In genomic region chr1:137898397-137898796, GRCm38 (mm10) we compare ENCODE assay signal across 8 mouse cellular contexts.
DNase-seq lines count a peak whose midpoint lies in the region; ATAC-seq and TF ChIP-seq lines count a peak whose summit lies in the region.

No protein-coding gene starts in this region.

- no peaks in the 10 kb centered on the region for H3K27me3 ChIP-seq in forebrain, postnatal 0 days (ENCODE audit: insufficient read depth, low read length)
- H3K27me3 ChIP-seq in neural tube, embryonic 14.5 days (ENCODE audit: control insufficient read depth, insufficient read depth, low read length) = no peaks in the 10 kb centered on the region
- H3K27me3 ChIP-seq in testis, adult 2 months (ENCODE audit: control insufficient read depth, insufficient read depth, low read length) = no peaks in the 10 kb centered on the region

- no peaks in the 10 kb centered on the region for H3K36me3 ChIP-seq in forebrain, postnatal 0 days (ENCODE audit: insufficient read depth)
- no peaks in the 10 kb centered on the region for H3K36me3 ChIP-seq in neural tube, embryonic 14.5 days (ENCODE audit: control insufficient read depth, insufficient read depth, low read length)
- no peaks in the 10 kb centered on the region for H3K36me3 ChIP-seq in testis, adult 2 months (ENCODE audit: control insufficient read depth, insufficient read depth, low read length)

- H3K4me1 ChIP-seq in forebrain, postnatal 0 days (ENCODE audit: insufficient read depth) = no peaks in the 10 kb centered on the region
- peaks cover 15% of the 10 kb centered on the region for H3K4me1 ChIP-seq in neural tube, embryonic 14.5 days (ENCODE audit: control insufficient read depth, insufficient read depth, low read length)
- no peaks in the 10 kb centered on the region for H3K4me1 ChIP-seq in testis, adult 2 months (ENCODE audit: control insufficient read depth, insufficient read depth, low read length)

- peak; percentile 50; the same call in 1 of the 2 replicates for TF ChIP-seq POLR2A in testis, adult 2 months (IDR thresholded peaks at IDR 0.05; ENCODE audit: control insufficient read depth, low read depth, low read length)

- peak overlapping the region; percentile 97 for H3K27ac ChIP-seq in forebrain, postnatal 0 days (ENCODE audit: low read depth, low read length)
- H3K27ac ChIP-seq in neural tube, embryonic 14.5 days (ENCODE audit: low read depth, low read length) = peak overlapping the region; percentile 82
- H3K27ac ChIP-seq in testis, adult 2 months (ENCODE audit: control insufficient read depth, insufficient read depth, low read depth, low read length) = peak overlapping the region; percentile 62

- H3K9me3 ChIP-seq in forebrain, postnatal 0 days (ENCODE audit: low read length) = no peaks in the 10 kb centered on the region
- H3K9me3 ChIP-seq in neural tube, embryonic 14.5 days (ENCODE audit: control insufficient read depth, low read length) = no peaks in the 10 kb centered on the region

- intact Hi-C loops in heart, postnatal 36 days (cut with DNase I) = loop anchor here (2.0 to 5.0 kb wide), 2 partner anchors 146 to 306 kb away; no protein-coding TSS in a partner anchor

- H3K4me3 ChIP-seq in forebrain, postnatal 0 days (ENCODE audit: low read depth, low read length) = peak overlapping the region; percentile 83
- peak overlapping the region; percentile 87 for H3K4me3 ChIP-seq in neural tube, embryonic 14.5 days (ENCODE audit: low read depth, low read length)
- H3K4me3 ChIP-seq in testis, adult 2 months (ENCODE audit: control insufficient read depth, low read depth, low read length) = peak overlapping the region; percentile 90

- peak overlapping the region; percentile 90 for H3K9ac ChIP-seq in forebrain, postnatal 0 days
- H3K9ac ChIP-seq in neural tube, embryonic 14.5 days (replicated peaks; ENCODE audit: low read depth, low read length) = peak overlapping the region; percentile 86

- 0 out of 2 replicates have a peak, but pooled peaks have one; percentile 8 for TF ChIP-seq CTCF in forebrain, postnatal 0 days (IDR thresholded peaks at IDR 0.05; ENCODE audit: low read depth)
- TF ChIP-seq CTCF in testis, adult 2 months (IDR thresholded peaks at IDR 0.05; ENCODE audit: control insufficient read depth, insufficient read depth, insufficient replicate concordance, low read depth, low read length) = no peak

- peak; percentile 86 for DNase-seq in Muller cell, postnatal 12 days (ENCODE audit: inconsistent ontology term)
- DNase-seq in cerebellum, adult 8-10 months = peak; percentile 83
- peak; percentile 95 for DNase-seq in forebrain, postnatal 0 days
- DNase-seq in heart, postnatal 36 days = peak; percentile 77 to 82
- DNase-seq in layer of hippocampus, adult 18-20 months (ENCODE audit: low spot score in 2 of 2) = peak; percentile 89 to 94
- peak; percentile 87 to 88 for DNase-seq in lung, adult 18-20 months

- peak; percentile 96 for ATAC-seq in forebrain, postnatal 0 days
- peak; percentile 97 for ATAC-seq in neural tube, embryonic 14.5 days (ENCODE audit: low read depth)

- WGBS in forebrain, postnatal 0 days = under 1% methylated on average over 11 of the region's 11 CpGs
- WGBS in neural tube, embryonic 14.5 days = 1% methylated on average over 11 of the region's 11 CpGs

- peak overlapping the region; percentile 54 for H3K4me2 ChIP-seq in forebrain, postnatal 0 days (ENCODE audit: low read depth)
- H3K4me2 ChIP-seq in neural tube, embryonic 14.5 days (ENCODE audit: low read depth, low read length) = peak overlapping the region; percentile 82

Comparison
In these comparisons a context has a peak if more than half of its experiments do, and no peak if none do; other contexts are left out.
1. Peak in every context shown above with its lines: DNase-seq, ATAC-seq, H3K4me3 ChIP-seq and H3K27ac ChIP-seq.